Mouse (Mus musculus) olfactory bulb, adult 2 months (tissue): ENCODE data around the gene Nt5dc3.

ENCODE experiments used
- CTCF ChIP-seq: fragments of 200-500 bp; IDR thresholded peaks from 2 replicates; pipeline ENCODE4 v1.5.1; 2012; ENCODE audit warnings: low read depth, mild to moderate bottlenecking, low read length, moderate library complexity; ENCODE audit not compliant: insufficient read depth
- POLR2A ChIP-seq: fragments of 200-500 bp; IDR thresholded peaks from 2 replicates; pipeline ENCODE4 v1.6.1; 2012; ENCODE audit warnings: mild to moderate bottlenecking, low read depth, low read length, moderate library complexity; ENCODE audit not compliant: insufficient read depth

GRCm38 (mm10) chr10:86846926-86847467 lies 68.2 kb downstream of the Nt5dc3 start:
- no peak for TF ChIP-seq CTCF
- no peak for TF ChIP-seq POLR2A
